Mouse (Mus musculus) kidney, embryonic 15.5 days (tissue): Measurements from ENCODE around the gene Psme2b. TPM values are rescaled to one million over a fixed set of nuclear protein-coding genes. Genes with fewer than 3 reads are reported as not detected.
"Not testable (repeated sequence)": the region's sequence is repeated elsewhere in the genome, so short reads cannot be mapped to it uniquely, and the experiment has no call there.

Experiments used
- ATAC-seq: fragments of 200-750 bp; cut with Nextera tagmentation; replicated peaks from 2 replicates; pipeline ENCODE4 v1.8.0; 2017; ENCODE audit warnings: moderate TSS enrichment; ENCODE audit not compliant: low FRiP score
- H3K27ac ChIP-seq: fragments of 300-500 bp; sonication (generic); 2 replicates; pipeline ENCODE4 v1.5.1; 2015; ENCODE audit warnings: mild to moderate bottlenecking, inconsistent platforms
- H3K27me3 ChIP-seq: fragments of 300-500 bp; sonication (generic); 2 replicates; pipeline ENCODE4 v1.6.1; 2015; ENCODE audit warnings: inconsistent platforms
- H3K36me3 ChIP-seq: fragments of 300-500 bp; sonication (generic); 2 replicates; pipeline ENCODE4 v1.6.1; 2015; ENCODE audit warnings: inconsistent platforms
- H3K4me1 ChIP-seq: fragments of 300-500 bp; sonication (generic); 2 replicates; pipeline ENCODE4 v1.6.1; 2015; ENCODE audit warnings: inconsistent platforms
- H3K4me2 ChIP-seq: fragments of 300-500 bp; sonication (generic); 2 replicates; pipeline ENCODE4 v1.6.1; 2015; ENCODE audit warnings: moderate library complexity, mild to moderate bottlenecking, inconsistent platforms
- H3K4me3 ChIP-seq: fragments of 300-500 bp; sonication (generic); replicated peaks from 2 replicates; pipeline ENCODE4 v1.5.1; 2015; ENCODE audit warnings: mild to moderate bottlenecking, inconsistent platforms
- H3K9ac ChIP-seq: fragments of 300-500 bp; sonication (generic); 2 replicates; pipeline ENCODE4 v1.6.1; 2015; ENCODE audit warnings: mild to moderate bottlenecking, inconsistent platforms
- H3K9me3 ChIP-seq: fragments of 300-500 bp; sonication (generic); replicated peaks from 2 replicates; pipeline ENCODE4 v1.6.1; 2016; ENCODE audit warnings: inconsistent platforms
- WGBS: fragments of 180-500 bp; shearing (Covaris S2); methylation state at CpG from one replicate; pipeline ENCODE4 v1.1.7; 2015; ENCODE audit warnings: mixed read lengths; 5-methylcytosine and 5-hydroxymethylcytosine counted together
- polyA plus RNA-seq: library from polyadenylated mRNA; unstranded; fragments of >200 nt; fragmentation: Nextera tagmentation; extraction: Ambion mirVana; gene quantifications from 2 replicates; pipeline ENCODE4 v1.2.1, GENCODE M21; 2015

Psme2b gene
- polyA plus RNA-seq, 1 experiment from 2014 or later = 2.4 TPM

GRCm38 (mm10) chr11:48935291-48935690 is 10.7 kb downstream of the Psme2b start:
- WGBS = no CpG with 5 or more reads among the region's 3 CpGs
- not testable (repeated sequence) for H3K27ac ChIP-seq, H3K4me3 ChIP-seq, H3K36me3 ChIP-seq, ATAC-seq, H3K9ac ChIP-seq, H3K4me1 ChIP-seq, H3K9me3 ChIP-seq, H3K27me3 ChIP-seq, H3K4me2 ChIP-seq

DNA sequence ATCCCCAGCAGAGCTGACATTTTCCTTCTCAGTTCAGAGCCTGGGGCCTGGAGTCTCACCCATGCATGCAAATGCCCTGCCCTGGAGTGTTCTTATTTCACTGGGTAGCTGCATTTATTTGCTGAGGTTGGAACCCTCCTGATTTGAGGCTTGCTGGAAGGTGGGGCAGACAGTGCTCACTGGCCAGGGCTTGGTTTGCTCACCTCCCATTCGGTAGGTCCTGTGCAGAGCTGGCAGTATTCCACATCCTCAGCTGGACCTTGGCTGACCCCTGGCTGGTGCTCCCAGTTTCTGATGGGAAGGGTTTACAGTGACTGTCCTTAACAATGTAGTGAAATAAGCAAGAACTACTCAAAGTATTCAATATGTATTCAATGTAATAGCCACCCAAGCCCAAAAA is 12.1 kb downstream of the Psme2b start:
- WGBS = 35% methylated on average over 1 of the region's 1 CpGs
- not testable (repeated sequence) for H3K9ac ChIP-seq, H3K9me3 ChIP-seq

DNA sequence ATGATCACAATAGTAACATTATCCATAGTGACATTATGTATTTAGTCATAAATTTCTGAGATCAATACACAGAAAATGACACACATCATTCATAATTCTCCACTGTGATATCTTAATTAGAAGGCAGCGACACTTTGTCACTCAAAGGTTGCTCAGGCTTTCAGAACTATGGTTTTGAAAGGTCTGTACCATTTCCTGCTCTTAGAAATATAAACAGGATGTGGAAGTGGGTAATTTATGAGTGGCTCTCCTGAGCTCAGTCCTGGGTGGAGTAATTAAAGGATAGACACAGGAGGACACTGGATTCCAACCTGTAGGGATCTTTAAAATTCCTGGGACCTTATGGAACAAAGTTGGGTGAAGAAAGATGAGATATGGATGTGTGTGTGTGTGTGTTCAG is 12.6 kb downstream of the Psme2b start:
- H3K27ac ChIP-seq, H3K4me3 ChIP-seq, H3K9me3 ChIP-seq, ATAC-seq, H3K9ac ChIP-seq, H3K4me1 ChIP-seq, H3K4me2 ChIP-seq, H3K27me3 ChIP-seq, H3K36me3 ChIP-seq: not testable (repeated sequence)
- 66% methylated on average over 1 of the region's 1 CpGs for WGBS

More for the DNA sequence above, 12.1 kb downstream of the Psme2b start:
- H3K4me3 ChIP-seq, H3K36me3 ChIP-seq, H3K27me3 ChIP-seq, H3K27ac ChIP-seq, H3K4me2 ChIP-seq, H3K4me1 ChIP-seq: not testable (repeated sequence)
- ATAC-seq = 0 out of 2 replicates have a peak, but pooled peaks have one; percentile 29

GRCm38 (mm10) chr11:48928068-48928467 is 17.9 kb downstream of the Psme2b start:
- H3K9me3 ChIP-seq, H3K27me3 ChIP-seq, H3K4me1 ChIP-seq, H3K4me2 ChIP-seq, H3K9ac ChIP-seq, H3K27ac ChIP-seq, H3K4me3 ChIP-seq, H3K36me3 ChIP-seq: not testable (repeated sequence)
- WGBS = 76% methylated on average over 1 of the region's 1 CpGs
- 0 out of 2 replicates have a peak, but pooled peaks have one; percentile 36 for ATAC-seq

- H3K4me2 ChIP-seq, H3K36me3 ChIP-seq, H3K4me1 ChIP-seq, H3K9me3 ChIP-seq, H3K4me3 ChIP-seq, H3K27ac ChIP-seq, H3K9ac ChIP-seq, ATAC-seq, H3K27me3 ChIP-seq: not testable (repeated sequence)
These were observed 19.6 kb downstream of the Psme2b start for GRCm38 (mm10) chr11:48926437-48926836.

DNA sequence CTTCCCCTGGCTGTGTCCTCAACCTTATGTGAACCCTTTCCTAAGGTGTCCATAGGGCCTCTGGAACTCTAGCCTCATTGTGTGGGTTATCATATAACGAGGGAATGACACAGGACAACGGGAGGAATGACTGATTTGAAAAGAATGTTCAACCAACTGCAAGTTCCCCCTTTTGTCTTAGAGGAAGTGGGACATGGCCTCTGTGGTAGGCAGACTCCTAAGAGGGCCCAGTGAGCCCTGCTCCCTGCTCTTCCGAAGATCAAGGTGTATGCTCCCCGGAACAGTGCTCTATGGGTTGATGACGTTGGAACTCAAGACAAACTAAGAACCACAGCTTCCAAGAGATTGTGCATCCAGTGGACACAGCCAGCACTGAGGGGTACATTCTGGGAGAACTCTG is 22.2 kb downstream of the Psme2b start:
- H3K4me3 ChIP-seq, H3K27me3 ChIP-seq, H3K27ac ChIP-seq, H3K36me3 ChIP-seq, H3K4me1 ChIP-seq, ATAC-seq, H3K4me2 ChIP-seq, H3K9ac ChIP-seq, H3K9me3 ChIP-seq: not testable (repeated sequence)
- WGBS = 71% methylated on average over 5 of the region's 5 CpGs

DNA sequence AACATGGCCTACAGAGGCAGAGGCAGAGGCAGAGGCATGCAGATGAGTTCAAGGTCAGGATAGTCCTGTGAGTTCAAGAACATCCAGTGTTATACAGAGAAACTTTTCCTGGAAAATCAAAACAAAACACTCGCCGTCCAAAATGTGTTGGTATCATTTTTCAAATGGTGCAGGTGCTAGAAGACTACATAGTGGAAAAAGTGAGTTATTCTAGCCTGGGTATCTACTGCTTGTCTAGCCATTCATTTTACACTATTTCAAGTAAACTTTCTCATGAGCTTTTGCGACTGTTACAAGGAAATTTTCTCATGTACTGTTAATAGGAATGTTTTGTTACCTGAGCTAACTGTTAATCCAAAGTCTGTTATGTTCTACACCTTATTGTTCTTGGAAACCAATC is 27.6 kb downstream of the Psme2b start:
- H3K27me3 ChIP-seq = no peaks in the 10 kb centered on the region
- H3K27ac ChIP-seq = no peak overlapping the region
- no peak overlapping the region for H3K4me2 ChIP-seq
- no peak for ATAC-seq
- H3K36me3 ChIP-seq = no peaks in the 10 kb centered on the region
- no peaks in the 10 kb centered on the region for H3K9me3 ChIP-seq
- H3K4me3 ChIP-seq = no peak overlapping the region
- no peaks in the 10 kb centered on the region for H3K4me1 ChIP-seq
- no peak overlapping the region for H3K9ac ChIP-seq
- WGBS = 70% methylated on average over 3 of the region's 3 CpGs

DNA sequence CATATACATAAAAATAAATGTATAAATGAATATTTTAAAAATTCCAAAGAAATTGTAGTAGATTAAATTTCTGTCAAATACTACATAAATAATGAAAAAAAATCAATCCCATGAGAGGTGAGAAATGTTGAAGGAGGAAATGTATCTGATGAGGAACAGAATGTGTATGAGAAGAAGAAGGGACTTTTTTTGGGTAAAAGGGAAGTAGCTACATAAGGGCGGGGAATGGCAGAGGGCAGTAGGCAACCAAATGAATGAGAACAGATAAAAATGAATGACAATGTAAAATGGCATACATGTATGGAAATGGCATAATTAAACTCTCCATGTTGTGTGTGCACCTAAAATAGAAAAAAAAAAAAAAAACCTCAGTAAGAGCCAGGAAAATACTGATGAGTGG is 32.4 kb downstream of the Psme2b start:
- Histone ChIP-seq H3K9ac (no peak overlapping the region), H3K9me3 (no peaks in the 10 kb centered on the region), H3K27ac (no peak overlapping the region), H3K4me3 (no peak overlapping the region), H3K27me3 (no peaks in the 10 kb centered on the region), H3K36me3 (no peaks in the 10 kb centered on the region), H3K4me2 (no peak overlapping the region), H3K4me1 (no peaks in the 10 kb centered on the region)
- WGBS = 93% methylated on average over 1 of the region's 1 CpGs
- no peak for ATAC-seq

GRCm38 (mm10) chr11:48908459-48908858 is 37.5 kb downstream of the Psme2b start:
- no peak overlapping the region for H3K4me3 ChIP-seq
- no peak overlapping the region for H3K9ac ChIP-seq
- H3K27me3 ChIP-seq = no peaks in the 10 kb centered on the region
- no peaks in the 10 kb centered on the region for H3K4me1 ChIP-seq
- H3K36me3 ChIP-seq = no peaks in the 10 kb centered on the region
- ATAC-seq = no peak
- H3K27ac ChIP-seq = no peak overlapping the region
- no peaks in the 10 kb centered on the region for H3K9me3 ChIP-seq
- H3K4me2 ChIP-seq = no peak overlapping the region
- 55% methylated on average over 1 of the region's 1 CpGs for WGBS

DNA sequence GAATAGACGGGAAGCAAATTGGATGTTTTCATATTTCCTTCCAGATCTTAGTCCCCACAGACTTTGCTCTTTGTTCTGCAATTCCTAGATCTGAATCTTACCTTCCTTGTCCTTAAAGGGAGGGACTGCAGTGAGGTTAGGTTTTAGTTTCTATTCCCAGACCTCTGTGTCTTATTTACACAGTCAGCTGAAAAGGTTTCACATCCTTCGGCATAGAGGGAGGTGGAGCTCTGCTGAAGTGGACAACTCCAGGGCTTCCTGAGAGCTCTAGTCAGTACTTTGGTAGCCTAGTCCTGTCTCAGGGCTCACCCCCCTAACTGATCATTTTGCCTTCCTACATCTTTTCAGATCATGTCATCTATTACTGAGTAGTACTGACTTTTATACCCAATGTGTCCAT is 44.0 kb downstream of the Psme2b start, which contains the start of gene Gm5431:
Gm5431 (minus strand) TSS at position 194 of the 400 bp plus-strand sequence.
- 68% methylated on average over 2 of the region's 2 CpGs for WGBS
- Histone ChIP-seq H3K9ac (no peak within 1 kb of the TSS), H3K27me3 (no peaks in the 10 kb centered on the region), H3K27ac (no peak within 1 kb of the TSS), H3K9me3 (no peaks in the 10 kb centered on the region), H3K4me1 (no peaks in the 10 kb centered on the region), H3K36me3 (no peaks in the 10 kb centered on the region), H3K4me3 (no peak within 1 kb of the TSS), H3K4me2 (no peak within 1 kb of the TSS)
- ATAC-seq = no peak

- not testable (repeated sequence) for H3K4me1 ChIP-seq, H3K27ac ChIP-seq, H3K36me3 ChIP-seq, H3K9ac ChIP-seq, ATAC-seq, H3K4me2 ChIP-seq, H3K27me3 ChIP-seq, H3K4me3 ChIP-seq, H3K9me3 ChIP-seq
- WGBS = 88% methylated on average over 1 of the region's 1 CpGs
These were observed 44.4 kb downstream of the Psme2b start for GRCm38 (mm10) chr11:48901567-48901930.

- H3K4me2 ChIP-seq, H3K9ac ChIP-seq, H3K4me1 ChIP-seq, H3K27me3 ChIP-seq, H3K4me3 ChIP-seq, H3K27ac ChIP-seq, H3K36me3 ChIP-seq, ATAC-seq, H3K9me3 ChIP-seq: not testable (repeated sequence)
- WGBS = 73% methylated on average over 6 of the region's 6 CpGs
These were observed 45.1 kb downstream of the Psme2b start for GRCm38 (mm10) chr11:48900654-48901566.
